Mouse (Mus musculus): Measurements from ENCODE around the gene Ttc28.

The Ttc28 gene

DNA sequence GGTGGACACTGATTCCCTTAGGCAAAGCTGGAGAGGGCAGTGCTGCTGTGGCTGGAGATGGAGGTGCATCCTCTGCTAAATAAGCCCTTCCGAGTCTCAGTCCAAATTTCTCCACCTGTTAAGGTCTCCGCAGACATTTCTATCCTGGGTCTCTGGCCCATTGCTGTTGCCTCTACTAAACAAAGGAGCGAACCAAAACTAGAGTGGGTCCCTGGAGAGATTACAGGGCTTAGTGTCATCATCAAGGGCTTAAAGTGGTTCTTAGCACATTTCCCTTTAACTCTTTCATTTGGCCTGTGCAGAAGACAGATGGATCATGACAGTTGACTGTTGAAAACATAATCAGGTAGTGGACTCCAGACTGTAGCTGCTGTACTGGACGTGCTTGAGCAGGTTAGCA lies 9.0 kb downstream of the Ttc28 start:
- no peak for DNase-seq (ENCODE audit: low spot score)

DNA sequence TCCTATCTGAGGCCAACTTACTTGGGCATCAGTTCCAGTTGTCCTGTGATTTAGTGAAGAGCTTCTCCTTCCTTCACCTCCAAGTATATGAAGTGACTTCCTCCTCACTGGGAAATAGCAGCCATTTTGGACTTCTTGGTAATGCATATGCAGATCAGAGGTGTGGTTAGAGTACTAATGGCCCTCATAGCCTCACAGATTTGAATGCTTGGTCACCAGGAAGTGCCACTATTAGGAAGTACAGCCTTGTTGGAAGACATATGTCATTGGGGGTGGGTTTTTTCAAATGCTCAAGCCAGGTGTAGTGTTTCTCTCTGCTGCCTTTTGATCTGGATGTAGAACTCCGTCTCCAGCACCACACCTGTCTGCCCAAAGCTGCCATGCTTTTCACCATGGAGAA lies 10.3 kb downstream of the Ttc28 start:
- DNase-seq (ENCODE audit: low spot score), result no peak

DNA sequence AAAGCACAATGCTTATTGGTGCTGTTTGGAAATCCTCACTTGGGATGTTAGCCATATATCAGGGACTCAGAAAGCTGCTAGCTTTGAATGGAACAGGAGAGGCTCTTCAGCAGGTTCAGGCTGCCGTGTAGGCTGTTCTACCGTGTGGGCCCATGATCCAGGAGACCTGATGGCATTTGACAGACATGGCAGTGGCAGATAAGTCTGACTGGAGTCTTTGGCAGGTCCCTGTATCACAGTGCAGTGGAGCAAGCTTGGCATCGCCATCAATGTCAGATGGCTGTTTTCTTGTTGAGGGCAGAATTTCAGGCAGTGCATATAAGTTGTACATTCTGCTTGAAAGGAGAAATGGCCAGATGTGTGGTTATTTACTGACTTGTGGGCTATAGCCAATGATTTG lies 11.0 kb downstream of the Ttc28 start:
- DNase-seq (ENCODE audit: low spot score), result no peak

DNA sequence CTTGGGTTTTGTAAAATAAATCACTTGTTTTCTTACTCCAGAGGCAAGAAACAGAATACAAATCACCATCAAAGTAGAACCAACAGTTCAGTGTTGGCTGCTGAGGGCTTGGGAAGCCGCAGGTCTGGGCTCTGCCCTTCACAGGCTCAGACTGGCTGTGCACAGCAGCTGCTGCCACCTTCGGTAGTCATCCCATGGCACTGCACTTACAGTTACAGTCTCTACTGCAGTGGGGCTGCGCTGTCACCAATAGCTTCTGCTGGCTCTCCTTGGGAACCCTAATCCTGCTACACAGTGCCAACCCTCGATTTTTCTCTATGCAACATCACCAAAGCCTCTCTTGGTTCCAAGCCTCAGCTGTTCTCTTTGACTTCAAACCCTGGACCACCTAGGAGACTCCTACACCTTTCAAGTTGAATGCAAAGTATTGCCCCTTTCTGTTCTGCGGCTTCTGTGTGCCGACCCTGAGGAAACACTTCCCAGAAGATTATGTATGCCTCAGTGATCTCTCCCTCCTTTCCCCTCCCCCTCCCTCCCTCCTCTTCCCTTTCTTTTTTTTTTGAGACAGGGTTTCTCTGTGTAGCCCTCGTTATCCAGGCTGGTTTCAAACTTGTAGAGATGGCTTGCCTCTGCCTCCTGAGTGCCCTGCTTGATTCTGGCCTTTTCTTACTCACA lies 17.6 kb downstream of the Ttc28 start:
- DNase-seq (ENCODE audit: low spot score), result no peak

DNA sequence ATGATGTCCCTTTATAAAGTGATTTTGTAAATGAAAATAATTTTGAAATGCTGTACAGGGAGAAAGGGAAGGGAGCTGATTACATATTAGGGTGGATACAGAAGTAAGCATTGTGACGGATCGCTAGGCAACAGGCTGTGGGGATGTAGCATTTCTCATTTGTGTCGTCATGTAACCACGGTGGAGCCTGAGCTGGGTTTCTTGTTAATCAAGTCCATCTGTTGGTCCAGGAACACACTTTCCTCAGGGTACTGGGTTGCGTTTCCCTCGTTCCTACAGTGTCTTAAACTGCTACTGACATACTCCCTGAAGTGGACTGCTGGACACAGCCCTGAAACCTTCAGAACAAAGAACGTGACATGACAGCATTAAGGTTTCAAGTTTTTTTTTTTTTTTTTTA lies 18.6 kb downstream of the Ttc28 start:
- no peak for DNase-seq (ENCODE audit: low spot score)

DNA sequence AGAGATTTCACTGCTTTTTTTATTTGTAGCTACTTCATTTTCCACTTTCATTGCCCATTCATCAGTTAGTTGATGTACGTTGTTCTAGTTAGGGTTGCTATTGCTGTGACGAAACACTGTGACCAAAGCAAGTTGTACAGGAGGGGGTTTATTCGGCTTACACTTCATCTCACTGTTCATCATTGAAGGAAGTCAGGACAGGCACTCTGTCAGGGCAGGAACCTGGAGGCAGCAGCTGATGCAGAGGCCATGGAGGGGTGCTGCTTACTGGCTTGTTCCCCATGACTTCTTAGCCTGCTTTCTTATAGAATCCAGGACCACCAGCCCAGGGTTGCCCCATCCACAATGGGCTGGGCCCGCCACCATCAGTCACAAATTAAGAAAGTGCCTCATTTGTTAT lies 19.2 kb downstream of the Ttc28 start:
- DNase-seq (ENCODE audit: low spot score), result no peak

DNA sequence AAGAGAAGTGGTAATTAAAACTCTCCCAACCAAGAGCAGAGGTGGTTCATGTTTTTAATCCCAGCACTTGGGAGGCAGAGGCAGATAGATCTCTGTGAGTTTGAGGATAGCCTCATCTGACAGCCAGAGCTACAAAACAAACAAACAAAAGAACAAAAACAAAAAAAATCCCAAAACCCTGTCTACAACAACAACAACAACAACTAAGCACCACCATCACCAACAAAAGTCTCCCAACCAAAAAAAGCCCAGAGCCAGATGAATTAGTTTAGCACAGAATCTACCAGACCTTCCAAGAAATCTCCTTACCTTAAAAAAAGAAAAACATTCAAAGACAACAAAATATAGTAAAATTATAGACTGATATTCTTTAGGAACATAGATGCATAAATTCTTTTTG lies 20.7 kb downstream of the Ttc28 start:
- no peak for DNase-seq (ENCODE audit: low spot score)

DNA sequence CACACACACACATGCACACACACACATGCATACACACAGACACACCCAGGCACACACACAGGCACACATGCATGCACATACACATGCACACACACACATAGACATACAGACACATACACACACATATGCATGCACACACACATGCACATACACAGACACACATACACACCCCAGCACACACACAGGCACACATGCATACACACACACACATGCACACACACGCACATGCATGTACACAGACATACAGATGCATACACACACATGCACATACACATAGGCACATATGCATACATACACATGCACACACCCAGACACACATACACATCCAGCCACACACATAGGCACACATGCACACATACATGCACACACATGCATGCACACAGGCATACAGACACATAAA lies 27.1 kb downstream of the Ttc28 start:
- DNase-seq (ENCODE audit: low spot score), result no peak

DNA sequence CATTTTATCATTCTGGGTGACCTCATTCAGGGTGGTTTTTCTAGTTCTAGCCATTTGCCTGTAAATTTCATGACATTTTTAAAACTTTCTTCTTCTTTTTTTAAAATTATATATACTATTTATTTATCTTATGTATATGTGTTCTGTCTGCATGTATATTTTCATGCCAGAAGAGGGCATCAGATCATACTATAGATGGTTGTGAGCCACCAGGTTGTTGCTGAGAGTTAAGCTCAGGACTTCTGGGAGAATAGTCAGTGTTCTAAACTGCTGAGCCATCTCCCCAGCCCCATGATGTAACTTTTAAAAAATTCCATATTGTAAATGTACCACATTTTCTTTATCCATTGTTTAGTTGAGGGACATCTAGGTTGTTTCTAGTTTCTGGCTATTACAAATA lies 29.3 kb downstream of the Ttc28 start:
- DNase-seq (ENCODE audit: low spot score), result no peak

DNA sequence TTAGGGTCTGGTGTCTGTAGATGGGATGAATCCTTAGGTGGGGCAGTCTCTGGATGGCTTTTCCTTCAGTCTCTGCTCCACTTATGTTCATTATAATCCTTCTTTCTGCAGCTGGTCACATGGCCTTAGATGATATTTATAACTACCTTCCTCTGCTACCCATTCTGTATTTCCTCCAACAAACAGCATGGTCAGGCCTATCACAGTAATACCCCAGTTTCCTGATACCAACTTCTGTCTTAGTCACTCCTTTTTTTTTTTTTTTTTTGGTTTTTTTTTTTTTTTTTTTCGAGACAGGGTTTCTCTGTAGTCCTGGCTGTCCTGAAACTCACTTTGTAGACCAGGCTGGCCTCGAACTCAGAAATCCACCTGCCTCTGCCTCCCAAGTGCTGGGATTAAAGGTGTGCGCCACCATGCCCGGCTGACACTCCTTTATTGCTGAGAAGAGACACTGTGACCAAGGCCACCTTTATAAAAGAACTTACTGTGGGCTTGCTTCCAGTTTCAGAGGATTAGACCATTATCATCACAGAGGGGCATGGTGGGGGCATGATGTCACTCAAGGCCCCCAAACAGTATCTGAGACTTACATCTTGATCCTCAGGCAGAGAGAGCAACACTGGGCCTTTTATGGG lies 30.5 kb downstream of the Ttc28 start:
- DNase-seq (ENCODE audit: low spot score), result no peak

DNA sequence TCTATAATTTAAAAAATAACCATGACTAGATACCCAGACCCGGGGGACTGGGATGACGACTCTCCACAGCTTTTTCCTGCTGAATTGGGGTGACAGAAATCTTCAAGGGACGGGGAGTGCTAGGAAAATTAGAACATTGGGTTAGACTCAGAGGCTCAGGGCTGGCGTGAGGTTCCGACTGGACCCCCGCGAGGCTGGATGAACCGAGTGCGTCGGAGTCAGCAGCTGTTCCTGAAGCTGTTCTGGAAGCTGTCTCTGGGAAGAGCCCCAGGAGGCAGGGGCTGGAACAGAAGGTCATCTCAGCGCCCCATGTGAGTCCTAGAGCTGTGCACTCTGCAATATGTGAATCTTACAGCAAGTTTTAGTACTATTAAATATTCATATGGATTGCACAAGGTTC lies 35.3 kb downstream of the Ttc28 start:
- DNase-seq (ENCODE audit: low spot score), result no peak

DNA sequence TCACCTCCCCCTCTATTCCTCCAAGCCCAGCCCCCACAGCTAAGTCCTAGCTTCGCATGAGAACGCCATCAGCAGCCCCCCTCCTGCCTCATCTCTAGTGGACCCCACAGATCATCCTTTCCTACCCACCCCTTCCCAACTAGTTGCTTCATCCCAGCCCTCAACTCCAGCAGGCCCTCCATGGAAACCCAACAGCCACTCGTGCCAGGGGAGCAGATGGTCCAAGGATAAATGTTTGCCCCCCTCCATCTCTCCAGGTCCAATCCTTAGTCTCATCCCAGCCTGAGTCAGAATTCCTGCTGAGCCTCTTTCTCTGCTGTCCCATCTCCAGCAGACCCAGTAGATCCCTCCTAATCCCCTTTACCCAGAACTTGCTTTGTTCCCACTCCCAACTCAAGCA lies 36.6 kb downstream of the Ttc28 start:
- DNase-seq (ENCODE audit: low spot score), result no peak

DNA sequence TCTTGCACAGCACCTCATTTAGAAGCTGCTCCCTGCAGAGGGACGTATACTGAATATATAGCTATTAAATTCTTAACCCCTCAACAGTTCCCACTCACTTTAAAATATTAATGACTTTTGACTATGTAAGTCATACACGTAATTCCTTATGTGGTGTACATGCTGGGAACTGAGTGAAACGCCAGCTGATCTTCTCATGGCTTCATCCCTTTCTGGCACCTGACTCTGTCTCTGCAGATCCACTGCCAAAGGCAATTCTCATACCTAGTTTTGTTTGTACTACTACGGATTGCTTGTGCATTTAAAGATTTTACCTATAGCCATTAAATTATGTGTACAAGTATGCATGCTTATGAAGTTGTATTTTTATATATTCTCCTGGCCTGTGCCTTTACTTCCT lies 39.9 kb downstream of the Ttc28 start:
- DNase-seq (ENCODE audit: low spot score), result no peak

DNA sequence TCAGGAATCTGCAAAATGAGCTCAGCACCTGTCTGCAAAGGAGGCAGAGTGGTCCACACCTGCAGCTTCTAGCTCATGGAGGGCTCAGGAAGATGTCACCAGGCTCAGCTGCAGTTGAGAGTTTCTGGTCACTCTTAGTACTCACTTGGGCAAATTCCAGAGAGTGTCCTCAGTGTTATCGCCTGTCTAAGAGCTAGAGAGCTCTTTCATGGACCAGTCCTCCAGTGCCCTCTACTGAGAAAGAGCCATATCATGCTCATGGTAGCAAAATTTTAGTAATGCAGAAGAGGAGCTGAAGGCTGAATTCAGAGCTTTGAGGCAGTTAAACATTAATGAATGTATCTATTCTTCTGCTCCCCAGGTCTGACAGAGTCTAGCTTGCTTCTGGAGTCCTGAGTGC lies 43.7 kb downstream of the Ttc28 start:
- no peak for DNase-seq (ENCODE audit: low spot score)

DNA sequence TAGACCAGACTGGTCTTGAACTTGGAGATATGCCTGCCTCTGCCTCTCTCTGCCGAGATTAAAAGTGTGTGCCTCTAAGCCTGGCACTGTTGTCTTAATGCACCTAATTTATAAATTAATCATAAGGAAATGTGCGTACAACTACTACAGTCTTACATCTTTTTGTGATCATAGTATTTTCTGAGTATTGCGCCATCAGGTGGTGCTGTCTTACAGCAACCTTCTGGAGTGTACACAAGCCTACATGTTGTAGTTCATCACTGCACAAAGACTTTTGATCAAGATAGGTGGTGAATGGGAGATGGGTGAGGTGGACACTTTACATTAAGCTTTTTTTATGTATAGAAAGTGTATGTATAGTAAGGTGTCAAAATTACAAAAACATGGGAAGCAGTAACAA lies 45.0 kb downstream of the Ttc28 start:
- no peak for DNase-seq (ENCODE audit: low spot score)

DNA sequence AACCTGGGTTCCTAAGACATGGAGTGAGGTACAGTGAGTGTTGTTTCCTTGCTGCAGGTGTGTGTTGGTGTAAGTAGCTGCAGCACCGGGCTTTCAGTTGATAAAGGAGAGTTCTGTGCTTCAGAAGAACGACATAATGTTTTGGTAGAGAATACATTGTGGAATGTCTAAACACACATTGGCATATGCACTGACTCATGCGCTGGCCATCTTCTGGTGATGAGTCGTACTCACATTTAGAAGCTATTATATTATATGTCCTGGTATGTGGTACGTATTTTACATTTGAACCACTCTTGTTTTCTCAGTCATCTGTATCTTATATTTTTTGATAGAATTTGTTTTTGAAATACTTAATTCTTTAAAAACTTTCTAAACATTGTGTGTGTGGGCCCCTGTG lies 46.2 kb downstream of the Ttc28 start:
- no peak for DNase-seq (ENCODE audit: low spot score)

DNA sequence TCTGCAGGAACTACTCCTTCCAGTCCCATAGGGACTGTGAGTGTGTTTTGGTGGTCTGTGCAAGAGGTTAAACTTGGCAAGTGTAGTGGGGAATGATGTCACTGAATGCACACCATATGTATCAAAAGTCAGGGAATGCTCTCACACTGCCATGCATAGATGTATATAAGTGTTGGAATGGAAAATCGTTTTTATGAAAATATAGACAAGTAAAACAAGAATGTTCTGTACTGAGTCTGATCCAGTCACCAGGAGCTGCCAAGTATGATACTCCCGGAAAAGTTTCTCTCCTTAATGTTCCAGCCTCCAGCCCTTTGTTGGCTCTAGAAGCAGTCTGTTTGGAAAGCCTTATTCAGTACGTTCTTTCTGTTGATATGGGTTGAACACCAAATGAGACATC lies 48.7 kb downstream of the Ttc28 start:
- DNase-seq (ENCODE audit: low spot score), result no peak

DNA sequence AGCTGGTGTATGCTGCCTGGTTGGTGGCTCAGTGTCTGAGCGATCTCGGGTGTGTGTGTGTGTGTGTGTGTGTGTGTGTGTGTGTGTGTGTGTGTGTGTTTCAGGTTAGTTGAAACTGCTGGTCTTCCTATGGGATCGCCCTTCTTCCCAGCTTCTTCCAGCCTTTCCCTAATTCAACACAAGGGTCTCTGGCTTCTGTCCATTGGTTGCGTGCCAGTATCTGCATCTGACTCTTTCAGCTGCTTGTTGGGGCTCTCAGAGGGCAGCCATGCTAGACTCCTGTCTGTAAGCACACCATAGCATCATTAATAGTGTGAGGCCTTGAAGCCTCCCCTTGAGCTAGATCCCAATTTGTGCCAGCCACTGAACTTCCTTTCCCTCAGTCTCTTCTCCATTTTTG lies 49.7 kb downstream of the Ttc28 start:
- DNase-seq (ENCODE audit: low spot score), result no peak

DNA sequence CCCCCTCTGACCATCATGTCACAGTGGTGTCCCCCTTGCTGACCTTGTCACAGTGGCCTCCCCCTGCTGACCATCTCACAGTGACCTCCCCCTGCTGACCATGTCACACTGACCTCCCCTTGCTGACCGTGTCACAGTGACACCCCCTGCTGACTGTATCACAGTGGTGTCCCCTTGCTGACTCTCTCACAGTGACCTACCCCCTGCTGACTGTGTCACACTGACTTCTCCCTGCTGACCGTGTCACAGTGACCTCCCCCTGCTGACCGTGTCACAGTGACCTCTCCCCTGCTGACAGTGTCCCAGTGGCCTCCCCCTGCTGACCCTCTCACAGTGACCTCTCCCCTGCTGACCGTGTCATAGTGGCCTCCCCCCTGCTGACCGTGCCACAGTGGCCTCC lies 57.0 kb downstream of the Ttc28 start:
- DNase-seq (ENCODE audit: low spot score), result no peak

DNA sequence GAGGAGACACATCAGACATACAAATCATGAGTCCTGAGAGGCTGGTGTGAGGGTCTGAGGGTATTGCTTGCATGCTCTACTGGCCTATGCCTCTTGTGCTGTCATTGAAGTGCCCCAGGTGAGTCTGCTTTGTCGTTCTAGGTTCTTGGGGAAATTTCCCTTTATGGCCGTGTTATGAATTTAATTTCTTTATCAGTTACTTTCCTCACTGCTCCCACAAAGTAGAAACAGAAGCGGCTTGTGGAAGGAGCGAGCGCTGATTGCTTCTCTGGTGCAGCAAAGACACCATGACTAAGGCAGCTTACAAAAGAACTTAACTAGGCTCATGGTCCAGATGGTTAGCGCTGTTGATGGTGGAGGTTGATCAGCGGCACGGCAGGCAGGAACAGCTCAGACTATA lies 64.7 kb downstream of the Ttc28 start:
- no peak for DNase-seq (ENCODE audit: low spot score)

DNA sequence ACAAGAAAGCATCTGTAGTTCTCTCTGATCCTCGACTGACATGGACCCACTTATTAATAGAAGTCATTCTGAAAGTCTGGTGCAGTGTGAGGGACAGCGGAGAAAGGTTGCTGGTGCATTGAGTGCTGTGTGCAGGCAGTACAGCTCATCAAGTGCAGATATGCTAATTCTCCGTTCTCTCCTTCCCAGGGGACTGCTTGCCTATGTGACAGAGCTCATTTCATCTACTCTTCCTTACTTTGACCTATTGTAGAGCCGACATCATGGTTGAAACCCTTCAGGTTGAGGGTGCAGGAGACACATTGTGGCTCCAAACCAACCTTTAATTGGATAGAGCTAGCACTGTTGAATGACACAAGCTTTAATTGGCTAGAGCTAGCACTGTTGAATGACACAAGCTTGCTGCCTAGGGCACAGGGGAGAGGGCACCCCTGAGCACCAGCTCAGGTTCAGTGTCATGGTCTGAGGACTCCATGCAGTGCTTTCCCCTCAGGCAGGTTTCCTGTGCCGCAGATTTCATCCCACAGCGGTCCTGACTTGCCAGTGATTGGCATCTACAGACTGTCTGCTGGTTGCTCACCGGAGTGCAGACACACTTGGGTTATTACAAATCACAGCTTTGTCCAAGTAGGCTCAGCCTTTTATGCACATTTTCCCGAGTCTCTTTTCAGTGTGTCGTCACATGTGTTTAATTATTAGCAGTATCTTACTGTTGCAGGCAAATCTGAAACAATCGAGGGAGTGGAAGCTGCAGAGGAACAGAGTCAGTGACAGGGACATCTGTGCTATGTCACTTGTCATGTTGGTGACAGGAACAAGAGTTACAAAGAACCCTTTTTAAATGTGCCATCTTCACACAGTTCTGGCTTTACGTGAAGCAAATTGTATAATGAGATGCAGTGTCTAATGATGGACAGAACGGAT lies 69.1 kb downstream of the Ttc28 start:
- no peak for DNase-seq (ENCODE audit: low spot score)

DNA sequence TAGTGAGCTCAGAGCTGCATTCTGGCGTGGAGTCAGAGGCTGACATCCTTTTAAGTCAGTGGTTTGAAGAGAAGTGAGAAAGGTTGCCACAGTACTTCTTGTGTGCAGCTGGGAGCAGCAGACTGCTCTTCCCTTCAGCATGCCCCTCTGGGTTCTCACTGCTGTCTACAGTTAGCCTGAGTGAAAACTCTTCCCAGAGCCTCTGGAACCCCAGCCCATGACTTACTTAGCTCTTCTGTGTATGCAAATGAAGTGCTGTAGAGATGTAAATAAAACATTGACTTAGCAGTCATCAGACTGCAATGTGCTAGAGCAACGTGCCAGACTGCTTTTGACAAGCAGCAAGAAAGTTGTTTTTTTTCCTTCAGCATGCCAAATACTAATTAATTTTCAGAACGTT lies 70.2 kb downstream of the Ttc28 start:
- DNase-seq (ENCODE audit: low spot score), result no peak

DNA sequence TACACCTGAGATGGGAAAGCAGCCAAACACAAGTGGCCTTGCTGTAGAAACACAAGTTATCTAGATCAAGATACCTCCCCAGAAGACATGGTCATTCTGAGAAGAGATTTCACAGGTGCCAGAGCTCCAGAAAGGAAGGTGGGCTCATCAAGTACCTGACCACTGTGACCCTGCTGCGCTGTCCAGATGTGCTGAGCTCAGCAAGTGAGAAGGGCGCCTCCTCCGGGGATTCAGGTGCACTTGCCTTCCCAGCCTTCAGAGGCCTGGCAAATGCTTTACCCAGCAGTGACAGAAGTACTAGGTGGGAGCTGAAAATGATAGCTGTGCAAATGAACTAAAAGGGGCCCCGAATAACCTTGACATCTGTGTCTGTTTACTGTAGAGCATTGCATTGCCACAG lies 78.6 kb downstream of the Ttc28 start:
- DNase-seq (ENCODE audit: low spot score), result no peak

Measured in T-cell, adult 2 months (primary cell).